Mouse (Mus musculus): ENCODE results near the gene Astl. TPM values are rescaled to one million over a fixed set of nuclear protein-coding genes. Genes with fewer than 3 reads are reported as not detected.

Astl gene
- total RNA-seq, 2 experiments from 2014 or later, result 0.16 TPM; not detected in 1

DNA sequence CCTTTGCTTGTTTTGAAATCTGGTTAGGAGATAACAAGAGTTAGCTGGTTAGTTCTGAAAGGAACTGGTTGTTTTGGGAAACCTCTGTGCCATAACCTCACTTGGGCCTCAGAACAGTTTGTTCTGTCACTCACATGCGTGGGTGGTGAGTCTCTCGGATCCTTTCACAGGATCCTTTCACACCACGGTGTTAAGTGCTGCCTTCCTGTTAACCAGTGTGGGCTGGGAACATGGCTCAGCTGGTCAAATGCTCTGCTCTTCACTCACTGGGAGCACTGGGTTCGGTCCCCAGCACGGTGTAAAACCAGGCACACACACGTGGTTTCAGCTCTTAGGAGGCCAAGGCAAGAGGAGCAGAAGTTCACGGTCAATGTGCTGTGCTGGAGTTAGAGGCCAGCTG lies 14.0 kb upstream of the Astl start:
- DNase-seq, result no peak

DNA sequence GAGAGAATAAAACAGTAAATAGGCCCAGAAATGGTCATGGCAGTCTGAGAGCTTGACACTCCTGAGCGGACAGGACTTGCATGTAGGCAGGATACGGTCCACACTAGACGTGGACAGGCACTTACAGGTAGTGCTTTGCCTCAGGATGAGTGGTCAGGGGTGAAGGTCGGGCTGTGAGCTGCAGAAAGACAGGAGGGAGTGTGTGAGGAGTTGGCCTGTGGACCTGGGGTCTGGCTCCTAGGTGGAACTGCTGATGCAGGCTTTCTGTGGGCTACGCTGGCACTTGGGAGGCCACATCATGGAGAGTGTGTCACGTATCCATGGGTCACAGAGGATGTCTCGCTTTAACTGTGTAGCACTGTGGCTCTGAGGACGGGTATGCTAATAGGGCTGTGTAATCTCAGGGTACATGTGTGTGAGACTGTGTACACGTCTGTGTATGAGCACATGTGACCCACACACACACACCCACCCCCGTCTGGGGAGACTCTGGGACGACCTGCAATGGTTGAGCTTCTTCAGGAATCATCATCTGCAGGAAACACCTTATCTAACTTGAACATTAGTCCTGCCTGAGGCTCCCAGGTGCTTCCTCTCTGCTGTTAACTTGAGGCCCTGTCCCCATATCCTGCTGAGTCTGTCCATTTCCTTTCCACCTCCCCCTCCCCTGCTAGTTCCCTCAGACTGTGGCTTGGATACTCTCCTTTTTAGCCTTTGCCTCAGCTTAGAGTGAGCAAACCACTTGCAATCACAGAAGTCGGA lies 10.2 kb upstream of the Astl start:
- DNase-seq, result no peak

DNA sequence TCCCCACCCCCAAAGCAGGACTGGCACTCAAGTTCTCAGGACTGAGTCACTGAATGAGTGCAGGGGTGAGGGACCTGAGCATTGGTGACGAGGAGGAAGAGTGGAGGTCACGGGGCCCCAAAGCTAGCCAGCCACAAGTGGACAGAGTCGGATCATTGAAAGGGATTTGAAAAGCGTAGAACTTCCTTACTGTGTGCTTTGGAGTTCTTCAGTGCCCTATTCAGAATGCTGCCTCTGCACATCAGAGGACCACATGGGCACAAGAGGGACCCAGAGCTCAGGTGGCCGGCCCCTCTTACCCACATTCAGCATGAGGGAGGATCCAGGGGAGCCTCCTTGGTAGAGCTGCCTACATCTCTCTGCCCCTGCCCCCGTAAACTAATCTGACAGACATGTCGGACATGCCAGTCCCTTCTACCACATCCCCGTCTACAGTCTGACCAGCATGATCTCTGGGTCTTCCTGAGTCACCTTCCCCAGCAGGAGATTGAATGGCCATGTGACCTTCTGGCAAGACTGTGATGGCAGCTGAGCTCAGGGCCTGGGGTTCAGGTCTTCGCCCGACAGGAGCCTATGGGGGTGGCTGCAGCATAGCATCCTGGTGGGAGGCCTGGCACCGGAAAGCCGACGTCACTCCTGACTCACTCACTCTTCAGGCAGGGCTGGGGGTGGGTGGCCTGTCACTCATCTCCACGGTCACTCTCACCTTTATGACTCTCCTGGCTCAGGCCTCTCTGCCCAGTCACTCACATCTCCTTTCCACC lies 5.5 kb upstream of the Astl start:
- no peak for DNase-seq

GRCm38 (mm10) chr2:127333945-127334603 lies 4.4 kb upstream of the Astl start:
- no peak for DNase-seq

DNA sequence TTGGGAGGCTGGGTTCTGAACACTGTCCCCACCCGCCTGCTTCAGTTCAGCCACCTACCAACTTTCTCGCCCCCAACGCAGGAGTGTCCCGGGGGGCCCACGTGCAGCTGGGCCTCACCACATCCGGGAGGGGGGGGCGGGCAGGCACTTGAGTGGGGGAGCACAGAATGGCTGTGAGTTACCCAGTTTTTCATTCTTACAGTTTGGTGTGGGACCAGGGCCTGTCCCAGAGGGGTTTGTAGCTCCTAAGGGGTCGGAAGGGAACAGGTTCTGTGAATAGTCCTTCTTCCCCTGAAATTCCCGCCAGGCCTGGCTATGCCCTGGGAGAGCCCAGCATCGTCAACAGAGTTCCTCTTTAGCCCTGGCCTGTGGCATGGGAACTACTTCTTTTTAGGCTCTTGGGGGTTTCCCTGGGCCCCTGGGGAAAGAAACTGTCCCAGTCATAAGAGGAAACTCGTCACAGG lies 3.3 kb upstream of the Astl start:
- DNase-seq, result no peak

- DNase-seq, result peak; percentile 71
These were observed 2.5 kb upstream of the Astl start, which contains the start of gene Dusp2 for GRCm38 (mm10) chr2:127335767-127336496. Dusp2 (plus strand) TSS chr2:127336159.

DNA sequence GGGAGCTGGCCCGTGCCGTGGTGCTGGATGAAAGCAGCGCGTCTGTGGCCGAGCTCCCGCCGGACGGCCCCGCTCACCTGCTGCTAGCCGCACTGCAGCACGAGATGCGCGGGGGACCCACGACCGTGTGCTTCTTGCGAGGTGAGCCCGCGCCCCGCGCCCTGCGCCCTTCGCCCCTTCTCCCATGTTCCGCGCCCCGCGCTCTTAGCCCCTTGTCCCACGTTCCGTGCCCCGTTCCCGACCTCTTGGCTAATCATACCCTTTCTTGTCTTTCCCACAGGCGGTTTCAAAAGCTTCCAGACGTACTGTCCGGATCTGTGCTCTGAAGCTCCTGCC lies 2.0 kb upstream of the Astl start:
- DNase-seq, result no peak

- DNase-seq, result no peak
These were observed 1.6 kb upstream of the Astl start for GRCm38 (mm10) chr2:127336885-127337284.

DNA sequence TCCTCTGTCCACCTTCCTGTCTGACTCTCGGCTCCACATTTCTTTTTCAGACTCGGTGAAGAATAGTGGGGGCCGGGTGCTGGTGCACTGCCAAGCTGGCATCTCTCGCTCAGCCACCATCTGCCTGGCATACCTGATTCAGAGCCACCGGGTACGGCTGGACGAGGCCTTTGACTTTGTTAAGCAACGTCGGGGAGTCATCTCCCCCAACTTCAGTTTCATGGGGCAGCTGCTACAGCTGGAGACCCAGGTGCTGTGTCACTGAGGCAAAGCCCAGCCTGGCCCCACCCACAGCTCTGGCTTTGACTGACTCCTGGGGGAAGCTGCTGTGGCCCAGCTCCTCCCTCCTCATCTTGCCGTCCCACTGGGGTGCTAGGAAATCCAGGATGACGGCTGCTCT lies 908 bp upstream of the Astl start:
- no peak for DNase-seq

DNA sequence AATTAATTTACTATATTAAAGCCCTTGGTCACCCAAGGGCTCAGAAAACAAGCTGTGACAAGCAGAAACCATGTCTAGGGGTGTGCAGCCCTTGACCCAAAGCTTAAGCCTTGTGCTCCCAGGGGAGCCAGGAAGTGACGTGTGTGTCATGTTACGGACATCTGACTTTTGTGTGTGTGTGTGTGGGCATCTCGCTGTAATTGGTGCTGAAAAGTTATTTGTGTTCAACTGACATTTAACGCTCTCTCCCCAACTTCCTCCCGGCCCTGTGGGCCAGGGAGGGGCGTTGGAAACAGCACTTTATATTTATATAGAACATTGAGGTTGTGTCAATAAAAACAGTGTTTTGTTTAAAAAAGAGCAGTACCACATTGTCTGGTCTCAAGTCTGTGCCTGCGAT lies 427 bp upstream of the Astl start:
- no peak for DNase-seq

- no peak for DNase-seq
These were observed 394 bp downstream of the Astl start for GRCm38 (mm10) chr2:127338833-127339232.

- no peak for DNase-seq
These were observed 823 bp downstream of the Astl start for GRCm38 (mm10) chr2:127339262-127339661.

DNA sequence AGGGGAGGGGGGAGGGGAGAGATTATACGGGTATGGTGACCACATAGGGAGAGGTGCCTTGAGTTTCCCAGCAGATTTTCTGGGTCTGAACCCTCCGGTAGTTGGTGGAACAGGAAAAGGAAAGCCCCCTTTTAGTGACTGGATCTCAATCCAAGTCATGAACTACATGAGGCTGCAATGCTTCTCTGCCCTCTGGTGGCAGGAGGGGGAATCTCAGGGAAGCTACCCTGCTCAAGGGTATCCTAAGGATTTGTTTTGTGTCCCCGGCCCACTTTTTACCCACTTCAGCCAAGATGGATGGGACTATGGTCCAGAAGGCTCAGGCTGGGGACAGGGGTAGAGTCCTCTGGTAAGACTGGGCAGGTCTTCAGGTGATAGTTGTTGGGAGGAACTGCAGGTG lies 2.7 kb downstream of the Astl start:
- peak; percentile 68 for DNase-seq

DNA sequence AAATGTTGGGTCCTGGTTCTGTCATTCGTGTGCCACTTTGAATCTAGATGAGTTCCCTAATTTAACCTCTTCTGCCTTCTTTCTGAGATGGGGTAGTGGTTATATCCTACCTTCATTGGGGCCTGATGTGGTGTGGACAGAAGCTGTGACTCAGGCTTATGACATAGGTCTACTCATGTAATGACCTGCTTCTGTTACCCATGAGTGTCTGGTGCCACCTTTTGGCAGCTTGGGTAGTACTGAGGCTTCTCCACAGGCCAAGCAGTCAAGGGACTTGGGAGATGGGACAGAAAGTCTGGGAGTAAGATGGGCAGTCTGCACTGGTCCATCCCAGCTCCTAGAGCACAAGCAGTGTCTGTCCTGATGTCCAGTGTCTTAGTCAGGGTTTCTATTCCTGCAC lies 7.9 kb downstream of the Astl start:
- DNase-seq, result no peak

DNA sequence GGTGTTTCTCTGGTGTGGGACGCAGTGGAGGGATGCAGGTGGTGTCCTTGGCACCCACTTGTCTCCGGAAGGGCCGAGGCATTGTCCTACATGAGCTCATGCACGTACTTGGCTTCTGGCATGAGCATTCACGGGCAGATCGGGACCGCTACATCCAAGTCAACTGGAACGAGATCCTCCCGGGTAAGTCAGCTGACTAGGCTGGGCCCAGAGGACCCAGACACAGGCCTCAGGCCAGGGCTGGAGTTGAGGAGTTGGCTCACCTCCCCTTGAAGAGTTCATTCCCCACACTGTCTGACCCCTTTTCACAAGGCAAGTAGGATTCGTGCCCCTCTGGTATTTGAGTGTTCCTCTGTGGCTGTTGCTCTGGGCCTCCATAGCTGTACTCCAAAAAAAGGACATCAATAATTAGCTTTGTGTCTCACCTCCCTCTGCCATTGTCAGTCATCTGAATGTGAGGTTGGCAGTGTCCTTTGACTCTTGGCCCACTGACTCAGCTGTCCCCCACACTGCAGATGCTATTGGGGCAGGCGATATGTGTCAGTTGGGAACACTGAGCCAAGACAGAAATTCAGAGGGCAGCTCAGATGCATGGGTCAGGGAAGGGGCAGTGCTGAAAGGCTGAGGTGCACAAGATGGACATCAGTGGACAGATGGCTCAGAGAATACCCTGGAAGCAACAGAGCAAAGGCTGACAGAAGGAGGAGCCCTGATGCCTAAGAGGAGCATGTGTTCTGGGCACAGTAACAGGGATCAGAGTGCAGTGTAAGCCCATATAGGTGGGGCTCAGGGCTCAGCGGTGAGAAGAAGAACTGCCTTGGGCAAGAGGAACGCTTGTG lies 8.9 kb downstream of the Astl start:
- DNase-seq, result no peak

DNA sequence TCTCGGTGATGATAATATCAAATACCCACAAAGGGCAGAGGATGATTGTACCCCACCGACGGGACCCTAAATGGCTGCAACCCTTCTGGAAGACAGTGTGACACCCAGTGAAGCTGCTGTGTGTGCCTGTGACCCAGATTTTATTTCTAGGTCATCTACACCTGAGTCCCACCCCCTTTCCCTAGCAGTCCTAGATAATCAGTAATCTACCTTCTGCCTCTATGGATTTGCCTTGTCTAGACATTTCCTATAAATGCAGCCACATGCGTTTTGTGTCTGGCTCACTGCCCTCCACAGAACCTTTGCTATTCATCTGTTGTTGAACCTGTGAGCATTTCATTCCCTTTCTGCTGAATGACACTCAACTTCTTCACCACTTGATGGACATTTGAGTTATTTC lies 15.4 kb downstream of the Astl start:
- DNase-seq, result no peak

GRCm38 (mm10) chr2:127362459-127363281 lies 24.2 kb downstream of the Astl start, which contains the start of gene Adra2b:
Adra2b (plus strand) TSS chr2:127363208.
- DNase-seq, result peak; percentile 86

DNA sequence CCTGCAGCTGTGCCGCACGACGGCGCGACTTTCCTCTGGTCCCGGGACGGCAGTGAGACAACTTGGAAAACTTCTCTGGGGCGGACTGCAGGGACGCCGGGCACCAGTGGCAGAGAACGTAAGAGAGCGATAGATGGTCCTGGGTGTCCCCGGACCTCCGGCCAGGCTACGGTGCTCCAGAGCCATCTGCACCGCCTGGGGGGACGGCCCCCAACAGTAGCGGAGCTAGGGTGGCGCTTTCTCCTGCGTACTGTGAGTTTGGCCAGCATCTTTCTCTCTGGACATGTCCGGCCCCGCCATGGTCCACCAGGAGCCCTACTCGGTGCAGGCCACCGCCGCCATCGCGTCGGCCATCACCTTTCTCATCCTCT lies 24.8 kb downstream of the Astl start:
- DNase-seq, result no peak

GRCm38 (mm10) chr2:127363696-127364095 lies 25.3 kb downstream of the Astl start:
- DNase-seq, result no peak

GRCm38 (mm10) chr2:127364452-127364851 lies 26.0 kb downstream of the Astl start:
- no peak for DNase-seq
